Mouse (Mus musculus) C2C12 (cell line): ENCODE data around the gene Dnaaf1. TPM values are rescaled to one million over a fixed set of nuclear protein-coding genes. Genes with fewer than 3 reads are reported as not detected.
A peak's percentile ranks its signal among the peaks of the same experiment; 100 is the strongest.

Experiments used
- H3K27me3 ChIP-seq: one replicate; pipeline ENCODE4 v1.6.1; 2011; ENCODE audit not compliant: control insufficient read depth, insufficient read depth, insufficient read length
- H3K36me3 ChIP-seq: one replicate; pipeline ENCODE4 v1.6.1; 2011; ENCODE audit not compliant: control insufficient read depth, insufficient read depth
- H3K4me3 ChIP-seq: one replicate; pipeline ENCODE4 v1.5.1; 2011; ENCODE audit warnings: mild to moderate bottlenecking, control low read depth; ENCODE audit not compliant: poor library complexity, insufficient read depth, severe bottlenecking
- H3K79me2 ChIP-seq: one replicate; pipeline ENCODE4 v1.6.1; 2011; ENCODE audit not compliant: control insufficient read depth, insufficient read depth
- H3K79me3 ChIP-seq: one replicate; pipeline ENCODE4 v1.6.1; 2011; ENCODE audit warnings: low read depth, control low read depth
- H3ac ChIP-seq: one replicate; pipeline ENCODE3; 2011; ENCODE audit warnings: low read depth; ENCODE audit not compliant: control insufficient read depth, insufficient read length
- CEBPB ChIP-seq: IDR thresholded peaks from one replicate; pipeline ENCODE4 v1.6.1; 2011; ENCODE audit warnings: low read depth, mild to moderate bottlenecking, control low read depth, moderate library complexity
- CTCF ChIP-seq: IDR thresholded peaks from one replicate; pipeline ENCODE4 v1.5.1; 2011; ENCODE audit not compliant: control insufficient read depth, insufficient read depth, insufficient read length
- FOSL1 ChIP-seq: IDR thresholded peaks from one replicate; pipeline ENCODE4 v1.8.0; 2011; ENCODE audit warnings: mild to moderate bottlenecking, low read length; ENCODE audit not compliant: poor library complexity, insufficient read depth, severe bottlenecking
- MAX ChIP-seq: IDR thresholded peaks from one replicate; pipeline ENCODE4 v1.6.1; 2011; ENCODE audit warnings: mild to moderate bottlenecking, control low read depth
- MYOD1 ChIP-seq: IDR thresholded peaks from one replicate; pipeline ENCODE4 v1.6.1; 2011; ENCODE audit warnings: low read depth; ENCODE audit not compliant: control insufficient read depth, insufficient read length
- MYOG ChIP-seq: IDR thresholded peaks from one replicate; pipeline ENCODE4 v1.6.1; 2011; ENCODE audit not compliant: control insufficient read depth, insufficient read length; ENCODE audit errors: extremely low read depth
- USF1 ChIP-seq: IDR thresholded peaks from one replicate; pipeline ENCODE4 v1.6.1; 2011; ENCODE audit warnings: low read depth, mild to moderate bottlenecking, control low read depth, moderate library complexity
- polyA plus RNA-seq: library from polyadenylated mRNA; unstranded; fragments of >200 nt; fragmentation: generic; extraction: Trizol; gene quantifications from one replicate; pipeline ENCODE4 v1.2.1, GENCODE M21; 2012; ENCODE audit warnings: missing spikeins

Dnaaf1 gene
- polyA plus RNA-seq, 1 experiment: 0.01 TPM

GRCm38 (mm10) chr8:119555861-119556260 lies 19.2 kb upstream of the Dnaaf1 start:
- Histone ChIP-seq H3K36me3 (peaks cover 8% of the 10 kb centered on the region), H3K79me2 (peaks cover 76% of the 10 kb centered on the region), H3ac (no peak overlapping the region), H3K79me3 (peaks cover 73% of the 10 kb centered on the region), H3K27me3 (no peaks in the 10 kb centered on the region), H3K4me3 (no peak overlapping the region)
- no peak for TF ChIP-seq CTCF
- no peak for TF ChIP-seq MYOG
- TF ChIP-seq MYOD1: no peak
- TF ChIP-seq USF1: no peak
- TF ChIP-seq FOSL1: no peak
- TF ChIP-seq CEBPB: no peak
- TF ChIP-seq MAX: no peak

GRCm38 (mm10) chr8:119557132-119557531 lies 17.9 kb upstream of the Dnaaf1 start:
- H3ac ChIP-seq: peak overlapping the region; percentile 54
- H3K27me3 ChIP-seq: no peaks in the 10 kb centered on the region
- peak overlapping the region; percentile 98 for H3K4me3 ChIP-seq
- peaks cover 63% of the 10 kb centered on the region for H3K79me2 ChIP-seq
- H3K79me3 ChIP-seq: peaks cover 60% of the 10 kb centered on the region
- peaks cover 8% of the 10 kb centered on the region for H3K36me3 ChIP-seq
- TF ChIP-seq FOSL1: no peak
- no peak for TF ChIP-seq CEBPB
- no peak for TF ChIP-seq MYOD1
- no peak for TF ChIP-seq MAX
- TF ChIP-seq CTCF: no peak
- no peak for TF ChIP-seq MYOG

DNA sequence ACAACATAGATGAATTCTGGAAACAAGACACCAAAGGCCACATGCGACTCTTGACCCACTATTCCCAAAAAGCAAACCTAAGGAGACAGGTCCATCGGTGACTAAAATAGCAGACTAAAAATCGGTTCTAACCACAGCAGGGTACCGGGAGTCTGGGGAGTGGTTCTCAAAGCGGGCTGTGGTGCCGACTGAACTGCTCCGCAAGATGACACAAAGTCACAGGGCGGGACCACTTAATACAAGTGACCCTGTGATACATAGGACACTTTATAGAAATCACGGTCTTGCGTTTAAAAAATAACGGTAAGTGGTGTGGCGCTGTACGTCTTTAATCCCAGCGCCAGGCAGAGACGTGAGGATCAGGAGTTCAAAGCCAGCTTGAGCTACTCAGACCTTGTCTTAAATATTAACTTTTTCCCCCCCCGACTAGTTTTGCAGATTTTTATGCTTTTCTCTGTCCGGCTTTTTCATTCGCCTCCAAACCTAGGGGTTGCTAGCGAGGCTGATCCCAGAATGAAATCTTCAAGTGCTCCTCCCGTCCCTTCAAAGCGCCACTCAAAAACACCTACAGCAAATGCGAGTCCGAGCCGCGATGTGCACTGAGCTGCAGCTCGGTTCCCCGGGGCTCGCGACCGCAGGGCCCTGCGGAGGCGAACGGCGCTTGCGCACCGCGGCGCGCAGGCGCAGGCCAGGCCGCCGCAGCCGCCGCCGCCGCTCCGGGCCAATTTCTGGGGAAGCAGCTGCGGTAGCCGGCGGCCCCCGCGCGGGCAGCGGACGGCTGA lies 17.0 kb upstream of the Dnaaf1 start:
- peaks cover 54% of the 10 kb centered on the region for H3K79me2 ChIP-seq
- H3ac ChIP-seq: peak overlapping the region; percentile 96
- peak overlapping the region; percentile 98 for H3K4me3 ChIP-seq
- H3K27me3 ChIP-seq: no peaks in the 10 kb centered on the region
- no peak for TF ChIP-seq CEBPB
- TF ChIP-seq MYOG: no peak
- TF ChIP-seq CTCF: no peak
- TF ChIP-seq MYOD1: no peak
- no peak for TF ChIP-seq FOSL1
- TF ChIP-seq MAX: no peak
- TF ChIP-seq USF1: no peak
- H3K36me3 ChIP-seq: peaks cover 12% of the 10 kb centered on the region
- peaks cover 52% of the 10 kb centered on the region for H3K79me3 ChIP-seq

- peaks cover 12% of the 10 kb centered on the region for H3K36me3 ChIP-seq
- TF ChIP-seq CEBPB (no peak), FOSL1 (no peak), USF1 (no peak), MAX (peak; percentile 63), MYOD1 (no peak)
- H3K79me3 ChIP-seq: peaks cover 44% of the 10 kb centered on the region
- H3ac ChIP-seq: peak within 1 kb of the TSS; percentile 96
- H3K27me3 ChIP-seq: no peaks in the 10 kb centered on the region
- H3K4me3 ChIP-seq: peak within 1 kb of the TSS; percentile 98
- H3K79me2 ChIP-seq: peaks cover 46% of the 10 kb centered on the region
Observed at GRCm38 (mm10) chr8:119558603-119559401, 16.2 kb upstream of the Dnaaf1 start, which contains the start of gene Mbtps1. Mbtps1 (minus strand) TSS chr8:119558735.

DNA sequence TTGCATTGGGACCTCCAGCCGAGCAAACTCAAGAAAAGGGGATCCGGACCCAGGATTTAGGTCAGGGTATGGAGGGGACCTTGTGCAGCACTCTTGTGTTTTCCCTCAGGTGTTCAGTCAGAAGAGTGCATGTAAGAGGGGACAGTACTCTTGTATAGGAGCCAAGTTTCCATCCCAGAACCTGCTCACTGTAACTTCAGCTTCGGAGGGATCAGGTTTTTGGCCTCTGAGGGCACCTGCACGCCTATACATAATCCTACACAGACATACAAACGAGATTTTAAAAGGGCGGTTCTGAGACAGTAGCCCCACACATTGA lies 15.7 kb upstream of the Dnaaf1 start:
- H3ac ChIP-seq: no peak overlapping the region
- peaks cover 40% of the 10 kb centered on the region for H3K79me2 ChIP-seq
- peaks cover 12% of the 10 kb centered on the region for H3K36me3 ChIP-seq
- no peak for TF ChIP-seq CEBPB
- H3K79me3 ChIP-seq: peaks cover 38% of the 10 kb centered on the region
- H3K27me3 ChIP-seq: no peaks in the 10 kb centered on the region
- no peak overlapping the region for H3K4me3 ChIP-seq

- Histone ChIP-seq H3K36me3 (peaks cover 12% of the 10 kb centered on the region), H3K27me3 (no peaks in the 10 kb centered on the region), H3K79me2 (no peaks in the 10 kb centered on the region), H3K4me3 (no peak overlapping the region), H3K79me3 (no peaks in the 10 kb centered on the region), H3ac (no peak overlapping the region)
- TF ChIP-seq MYOD1: no peak
- no peak for TF ChIP-seq MAX
- TF ChIP-seq USF1: no peak
- no peak for TF ChIP-seq MYOG
- no peak for TF ChIP-seq FOSL1
- TF ChIP-seq CTCF: no peak
- no peak for TF ChIP-seq CEBPB
Observed at GRCm38 (mm10) chr8:119563849-119564251, 11.2 kb upstream of the Dnaaf1 start.
